Mouse (Mus musculus) liver, embryonic 11.5 days (tissue): ENCODE results near the gene Abtb2. TPM values are rescaled to one million over a fixed set of nuclear protein-coding genes. Genes with fewer than 3 reads are reported as not detected.

Source experiments
- ATAC-seq: fragments of 200-750 bp; cut with Nextera tagmentation; replicated peaks from 2 replicates; pipeline ENCODE4 v1.8.0; 2017; ENCODE audit warnings: moderate number of reproducible peaks, mild to moderate bottlenecking, moderate TSS enrichment, moderate library complexity; ENCODE audit not compliant: low FRiP score
- DNase-seq: peaks from one replicate; pipeline ENCODE4 v3.0.0-alpha.2; 2017; ENCODE audit warnings: low spot score
- H3K27ac ChIP-seq: fragments of 300-500 bp; sonication (generic); 2 replicates; pipeline ENCODE4 v1.5.1; 2014; ENCODE audit warnings: mild to moderate bottlenecking, low read depth, low read length, control low read depth
- H3K27me3 ChIP-seq: fragments of 300-500 bp; sonication (generic); replicated peaks from 2 replicates; pipeline ENCODE4 v1.6.1; 2014; ENCODE audit warnings: low read length, mixed read lengths; ENCODE audit not compliant: control insufficient read depth, insufficient read depth
- H3K36me3 ChIP-seq: fragments of 300-500 bp; sonication (generic); 2 replicates; pipeline ENCODE4 v1.6.1; 2014; ENCODE audit warnings: mild to moderate bottlenecking, low read length, moderate library complexity, mixed read lengths; ENCODE audit not compliant: control insufficient read depth, insufficient read depth
- H3K4me1 ChIP-seq: fragments of 300-500 bp; sonication (generic); replicated peaks from 2 replicates; pipeline ENCODE4 v1.6.1; 2014; ENCODE audit warnings: low read length, mixed read lengths; ENCODE audit not compliant: control insufficient read depth, insufficient read depth
- H3K4me2 ChIP-seq: fragments of 300-500 bp; sonication (generic); 2 replicates; pipeline ENCODE4 v1.6.1; 2014; ENCODE audit warnings: mild to moderate bottlenecking, control low read depth, moderate library complexity
- H3K4me3 ChIP-seq: fragments of 300-500 bp; sonication (generic); 2 replicates; pipeline ENCODE4 v1.5.1; 2014; ENCODE audit warnings: low read depth, low read length, control low read depth
- H3K9ac ChIP-seq: fragments of 300-500 bp; sonication (generic); 2 replicates; pipeline ENCODE4 v1.6.1; 2014; ENCODE audit warnings: low read depth, low read length, control low read depth
- H3K9me3 ChIP-seq: fragments of 300-500 bp; sonication (generic); 2 replicates; pipeline ENCODE4 v1.6.1; 2016; ENCODE audit warnings: low read length, inconsistent platforms, mixed read lengths; ENCODE audit not compliant: control insufficient read depth
- WGBS: fragments of 180-500 bp; shearing (Covaris S2); extraction: QIAGEN DNeasy Blood & Tissue Kit; methylation state at CpG from one replicate; pipeline ENCODE4 v1.1.7; 2014; 5-methylcytosine and 5-hydroxymethylcytosine counted together
- polyA plus RNA-seq: library from polyadenylated mRNA; unstranded; fragments of >200 nt; fragmentation: Nextera tagmentation; extraction: Ambion mirVana; gene quantifications from 2 replicates; pipeline ENCODE4 v1.2.1, GENCODE M21; 2014

The Abtb2 gene
- polyA plus RNA-seq, 1 experiment from 2014 or later, result 4.6 TPM

- ATAC-seq (no peak), DNase-seq (no peak)
- Histone ChIP-seq H3K4me2 (no peak overlapping the region), H3K27me3 (no peaks in the 10 kb centered on the region), H3K9me3 (no peaks in the 10 kb centered on the region), H3K4me1 (no peaks in the 10 kb centered on the region; the same call in 1 of the 2 replicates), H3K27ac (no peak overlapping the region), H3K4me3 (no peak overlapping the region), H3K9ac (no peak overlapping the region), H3K36me3 (peaks cover 24% of the 10 kb centered on the region; the same call in 1 of the 2 replicates)
- WGBS, result 87% methylated on average over 5 of the region's 5 CpGs
Observed at GRCm38 (mm10) chr2:103745481-103745880, 179.4 kb downstream of the Abtb2 start.

GRCm38 (mm10) chr2:103746096-103746495, 180.0 kb downstream of the Abtb2 start:
- no peak overlapping the region for H3K4me2 ChIP-seq
- H3K9ac ChIP-seq, result no peak overlapping the region
- no peak overlapping the region for H3K27ac ChIP-seq
- H3K36me3 ChIP-seq, result peaks cover 25% of the 10 kb centered on the region; the same call in 1 of the 2 replicates
- H3K4me1 ChIP-seq, result no peaks in the 10 kb centered on the region; the same call in 1 of the 2 replicates
- H3K9me3 ChIP-seq, result no peaks in the 10 kb centered on the region
- ATAC-seq (no peak), DNase-seq (no peak)
- no peak overlapping the region for H3K4me3 ChIP-seq
- H3K27me3 ChIP-seq, result no peaks in the 10 kb centered on the region
- WGBS, result 89% methylated on average over 2 of the region's 2 CpGs

GRCm38 (mm10) chr2:103746761-103747160, 180.7 kb downstream of the Abtb2 start:
- Histone ChIP-seq H3K9me3 (no peaks in the 10 kb centered on the region), H3K4me2 (no peak overlapping the region), H3K4me3 (no peak overlapping the region), H3K27me3 (no peaks in the 10 kb centered on the region), H3K27ac (no peak overlapping the region), H3K36me3 (peaks cover 25% of the 10 kb centered on the region), H3K4me1 (no peaks in the 10 kb centered on the region; the same call in 1 of the 2 replicates), H3K9ac (no peak overlapping the region)
- ATAC-seq (peak; percentile 57), DNase-seq (no peak)
- WGBS, result 74% methylated on average over 2 of the region's 2 CpGs

GRCm38 (mm10) chr2:103747891-103748290, 181.8 kb downstream of the Abtb2 start:
- ATAC-seq (no peak), DNase-seq (no peak)
- Histone ChIP-seq H3K4me2 (no peak overlapping the region), H3K4me1 (no peaks in the 10 kb centered on the region; the same call in 1 of the 2 replicates), H3K36me3 (peaks cover 30% of the 10 kb centered on the region), H3K4me3 (no peak overlapping the region), H3K27me3 (no peaks in the 10 kb centered on the region), H3K9me3 (no peaks in the 10 kb centered on the region), H3K27ac (no peak overlapping the region), H3K9ac (no peak overlapping the region)
- WGBS, result 84% methylated on average over 9 of the region's 9 CpGs

- DNase-seq, result no peak
- Histone ChIP-seq H3K9me3 (no peaks in the 10 kb centered on the region), H3K36me3 (peaks cover 34% of the 10 kb centered on the region), H3K27me3 (no peaks in the 10 kb centered on the region), H3K4me2 (no peak overlapping the region), H3K4me1 (no peaks in the 10 kb centered on the region; the same call in 1 of the 2 replicates), H3K9ac (no peak overlapping the region), H3K4me3 (no peak overlapping the region), H3K27ac (no peak overlapping the region)
- ATAC-seq, result no peak
- WGBS, result 90% methylated on average over 3 of the region's 3 CpGs
Observed at GRCm38 (mm10) chr2:103749091-103749490, 183.0 kb downstream of the Abtb2 start.

GRCm38 (mm10) chr2:103751771-103752170, 185.7 kb downstream of the Abtb2 start:
- Histone ChIP-seq H3K4me1 (no peaks in the 10 kb centered on the region; the same call in 1 of the 2 replicates), H3K27ac (no peak overlapping the region), H3K36me3 (peaks cover 52% of the 10 kb centered on the region), H3K9me3 (no peaks in the 10 kb centered on the region), H3K27me3 (no peaks in the 10 kb centered on the region), H3K4me3 (no peak overlapping the region), H3K9ac (no peak overlapping the region), H3K4me2 (no peak overlapping the region)
- DNase-seq (no peak), ATAC-seq (no peak)
- 92% methylated on average over 6 of the region's 6 CpGs for WGBS

- H3K27me3 ChIP-seq, result no peaks in the 10 kb centered on the region
- 75% methylated on average over 3 of the region's 3 CpGs for WGBS
- no peak for ATAC-seq
- no peaks in the 10 kb centered on the region for H3K9me3 ChIP-seq
- peaks cover 44% of the 10 kb centered on the region for H3K36me3 ChIP-seq
- H3K4me1 ChIP-seq, result no peaks in the 10 kb centered on the region
- H3K4me2 ChIP-seq, result no peak overlapping the region
- no peak overlapping the region for H3K27ac ChIP-seq
- peak; percentile 16 for DNase-seq
- no peak overlapping the region for H3K4me3 ChIP-seq
- H3K9ac ChIP-seq, result no peak overlapping the region
Observed at GRCm38 (mm10) chr2:103754614-103755013, 188.5 kb downstream of the Abtb2 start.

GRCm38 (mm10) chr2:103755458-103756085, 189.5 kb downstream of the Abtb2 start:
- Histone ChIP-seq H3K27ac (no peak overlapping the region), H3K4me3 (no peak overlapping the region), H3K27me3 (no peaks in the 10 kb centered on the region), H3K4me1 (no peaks in the 10 kb centered on the region; the same call in 1 of the 2 replicates), H3K36me3 (peaks cover 36% of the 10 kb centered on the region), H3K4me2 (no peak overlapping the region), H3K9me3 (no peaks in the 10 kb centered on the region), H3K9ac (no peak overlapping the region)
- 85% methylated on average over 9 of the region's 9 CpGs for WGBS
- DNase-seq (peak; percentile 23), ATAC-seq (no peak)

- Histone ChIP-seq H3K4me1 (peaks cover 8% of the 10 kb centered on the region), H3K27ac (peak overlapping the region; percentile 79), H3K4me3 (peak overlapping the region; percentile 80), H3K4me2 (peak overlapping the region; percentile 91), H3K27me3 (no peaks in the 10 kb centered on the region), H3K36me3 (peaks cover 10% of the 10 kb centered on the region; the same call in 1 of the 2 replicates), H3K9me3 (no peaks in the 10 kb centered on the region), H3K9ac (peak overlapping the region; percentile 78)
- DNase-seq, result no peak
- 1% methylated on average over 12 of the region's 12 CpGs for WGBS
- ATAC-seq, result peak; percentile 15
Observed at GRCm38 (mm10) chr2:103760421-103760820, 194.3 kb downstream of the Abtb2 start.
